Mouse (Mus musculus) forebrain, postnatal 0 days (tissue): ENCODE measurements around the gene Farp1. TPM values are rescaled to one million over a fixed set of nuclear protein-coding genes. Genes with fewer than 3 reads are reported as not detected.

Source experiments
- ATAC-seq: fragments of 200-750 bp; cut with Nextera tagmentation; 2 replicates; pipeline ENCODE4 v1.8.0; 2017; ENCODE audit warnings: mild to moderate bottlenecking, moderate library complexity
- DNase-seq: peaks from one replicate; pipeline ENCODE4 v3.0.0-alpha.2; 2015
- H3K27ac ChIP-seq: fragments of 300-500 bp; sonication (generic); 2 replicates; pipeline ENCODE4 v1.5.1; 2014; ENCODE audit warnings: low read depth, mild to moderate bottlenecking, antibody characterized with exemption, low read length, moderate library complexity, mixed read lengths
- H3K27me3 ChIP-seq: fragments of 300-500 bp; sonication (generic); 2 replicates; pipeline ENCODE4 v1.6.1; 2014; ENCODE audit warnings: mild to moderate bottlenecking, low read length, mixed read lengths; ENCODE audit not compliant: insufficient read depth
- H3K36me3 ChIP-seq: fragments of 300-500 bp; sonication (generic); 2 replicates; pipeline ENCODE4 v1.6.1; 2014; ENCODE audit warnings: mild to moderate bottlenecking, moderate library complexity; ENCODE audit not compliant: insufficient read depth
- H3K4me1 ChIP-seq: fragments of 300-500 bp; sonication (generic); 2 replicates; pipeline ENCODE4 v1.6.1; 2014; ENCODE audit warnings: antibody characterized with exemption; ENCODE audit not compliant: insufficient read depth
- H3K4me2 ChIP-seq: fragments of 300-500 bp; sonication (generic); 2 replicates; pipeline ENCODE4 v1.6.1; 2014; ENCODE audit warnings: low read depth, mild to moderate bottlenecking, moderate library complexity
- H3K4me3 ChIP-seq: fragments of 300-500 bp; sonication (generic); 2 replicates; pipeline ENCODE4 v1.5.1; 2014; ENCODE audit warnings: low read depth, low read length, mixed read lengths
- H3K9ac ChIP-seq: fragments of 300-500 bp; sonication (generic); 2 replicates; pipeline ENCODE4 v1.6.1; 2014; ENCODE audit warnings: mild to moderate bottlenecking
- H3K9me3 ChIP-seq: fragments of 300-500 bp; sonication (generic); 2 replicates; pipeline ENCODE4 v1.6.1; 2016; ENCODE audit warnings: low read length
- CTCF ChIP-seq: sonication (generic); IDR thresholded peaks from 2 replicates; pipeline ENCODE4 v1.5.1; 2016; ENCODE audit warnings: antibody characterized with exemption, control low read depth, low read depth
- WGBS: fragments of 180-500 bp; shearing (Covaris S2); extraction: QIAGEN DNeasy Blood & Tissue Kit; methylation state at CpG from one replicate; pipeline ENCODE4 v1.1.7; 2014; 5-methylcytosine and 5-hydroxymethylcytosine counted together
- polyA plus RNA-seq: library from polyadenylated mRNA; unstranded; fragments of >200 nt; fragmentation: Nextera tagmentation; extraction: Ambion mirVana; gene quantifications from 2 replicates; pipeline ENCODE4 v1.2.1, GENCODE M21; 2015
- total RNA-seq: library from RNA; depleted of rRNA; stranded (reverse); fragments of >200 nt; gene quantifications from 2 replicates; pipeline ENCODE4 v1.2.3, GENCODE M21; 2014

Farp1 gene
- total and polyA plus RNA-seq, 2 experiments from 2014 or later, result 48.3 to 120 TPM

DNA sequence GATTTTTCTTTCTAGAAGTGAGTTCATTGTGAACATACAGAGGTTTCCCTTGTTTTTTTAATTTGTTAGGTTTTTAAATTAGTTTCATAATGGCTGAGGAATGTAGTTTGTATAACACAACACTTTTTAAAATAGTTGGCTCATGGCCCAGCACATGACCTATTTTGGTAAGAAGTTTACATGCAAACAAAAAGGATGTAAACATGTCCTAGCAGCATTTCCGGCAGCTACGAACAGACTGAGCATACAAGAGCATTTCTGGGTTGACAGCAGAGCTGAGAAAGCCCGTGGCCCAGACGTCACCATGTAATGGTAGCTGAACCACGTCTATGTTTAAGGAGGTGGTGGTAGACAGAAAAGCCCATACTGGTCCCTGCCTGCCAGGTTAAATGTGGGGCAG is 180.8 kb downstream of the Farp1 start:
- DNase-seq (no peak), ATAC-seq (no peak)
- TF ChIP-seq CTCF, result no peak
- H3K27me3 ChIP-seq, result no peaks in the 10 kb centered on the region
- WGBS, result 43% methylated on average over 5 of the region's 5 CpGs
- H3K4me2 ChIP-seq, result no peak overlapping the region
- H3K27ac ChIP-seq, result no peak overlapping the region
- H3K9ac ChIP-seq, result no peak overlapping the region
- H3K4me3 ChIP-seq, result no peak overlapping the region
- peaks cover 5% of the 10 kb centered on the region; the same call in 1 of the 2 replicates for H3K36me3 ChIP-seq
- H3K9me3 ChIP-seq, result no peaks in the 10 kb centered on the region
- no peaks in the 10 kb centered on the region for H3K4me1 ChIP-seq

DNA sequence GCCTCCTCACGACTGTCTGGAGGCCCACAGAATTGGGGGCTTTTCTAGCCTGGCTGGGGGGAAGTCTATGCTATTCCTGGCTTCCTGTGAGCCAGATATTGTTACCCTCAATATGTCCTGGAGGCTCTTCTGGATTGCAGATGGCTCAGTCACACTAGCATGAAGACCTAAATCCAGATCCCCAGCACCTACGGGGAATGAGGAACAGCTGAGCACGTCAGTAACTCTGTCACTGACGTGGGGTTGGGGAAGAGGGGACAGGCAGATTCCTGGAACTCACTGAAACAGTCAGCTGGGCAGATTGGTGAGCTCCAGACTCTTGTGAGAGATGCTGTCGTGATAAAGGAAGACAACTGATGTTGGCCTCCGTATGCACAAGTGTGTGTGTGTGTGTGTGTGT is 181.7 kb downstream of the Farp1 start:
- Histone ChIP-seq H3K27ac (no peak overlapping the region), H3K9me3 (no peaks in the 10 kb centered on the region), H3K36me3 (peaks cover 5% of the 10 kb centered on the region; the same call in 1 of the 2 replicates), H3K27me3 (no peaks in the 10 kb centered on the region), H3K9ac (no peak overlapping the region), H3K4me3 (no peak overlapping the region), H3K4me2 (no peak overlapping the region), H3K4me1 (no peaks in the 10 kb centered on the region)
- no peak for TF ChIP-seq CTCF
- DNase-seq, result no peak
- WGBS, result 53% methylated on average over 6 of the region's 6 CpGs
- ATAC-seq, result no peak

DNA sequence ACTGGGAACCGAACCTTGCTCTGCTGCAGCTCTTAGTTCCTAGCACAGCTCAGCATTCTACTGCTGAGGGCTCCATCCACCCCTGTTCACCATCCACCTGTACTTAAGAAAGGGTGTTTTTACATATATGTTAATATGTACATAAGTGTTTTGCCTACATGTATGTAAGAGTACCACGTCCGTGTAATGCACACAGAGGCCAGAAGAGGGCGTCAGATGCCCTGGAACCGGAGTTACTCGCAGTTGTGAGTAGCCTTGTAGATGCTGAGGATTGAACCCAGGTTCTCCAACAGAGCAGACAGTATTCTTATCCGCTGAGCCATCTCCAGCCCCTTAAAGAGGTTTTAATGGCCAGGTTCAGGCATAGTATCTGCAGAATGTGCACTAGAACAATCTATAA is 183.6 kb downstream of the Farp1 start:
- H3K4me3 ChIP-seq, result no peak overlapping the region
- 77% methylated on average over 7 of the region's 7 CpGs for WGBS
- H3K27me3 ChIP-seq, result no peaks in the 10 kb centered on the region

DNA sequence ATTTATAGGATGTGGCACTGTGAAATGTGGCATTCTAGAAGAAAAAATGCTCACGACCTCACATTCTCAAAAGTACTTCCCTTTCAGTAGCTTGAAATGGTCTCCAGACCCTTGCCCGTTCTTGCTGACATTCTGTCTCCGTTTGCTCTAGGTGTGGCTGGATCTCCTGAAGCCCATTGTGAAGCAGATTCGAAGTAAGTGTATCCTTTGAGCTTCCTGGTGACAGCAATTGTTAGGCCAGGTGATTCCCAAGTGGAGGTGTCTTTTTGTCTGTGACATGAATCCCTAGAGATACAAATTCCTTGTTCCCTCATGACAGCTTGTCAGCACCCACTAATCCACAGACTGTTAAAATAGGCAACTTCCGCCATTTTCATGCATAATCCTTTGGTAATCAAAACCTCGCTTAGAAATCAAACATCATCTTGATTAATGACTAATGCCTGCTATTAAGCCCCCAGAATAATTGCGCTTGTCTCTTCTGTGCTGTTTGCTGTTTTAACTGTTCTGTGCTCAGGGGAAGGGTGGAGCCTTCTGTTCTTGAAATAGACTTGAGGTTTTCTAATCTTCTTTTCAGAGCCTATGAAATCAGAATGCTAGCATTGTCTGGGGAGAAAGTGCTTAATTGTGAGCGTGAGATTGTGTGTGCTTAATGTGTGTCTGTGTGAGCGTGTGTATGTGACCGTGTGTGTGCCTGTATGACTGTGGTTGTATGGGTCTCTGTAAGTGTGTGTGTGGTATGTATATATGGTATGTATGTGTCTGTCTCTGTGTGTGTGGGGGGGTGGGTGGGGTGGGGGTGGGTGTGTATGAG is 184.4 kb downstream of the Farp1 start:
- Histone ChIP-seq H3K4me1 (no peaks in the 10 kb centered on the region), H3K4me3 (no peak overlapping the region), H3K27ac (peak overlapping the region; percentile 70), H3K9me3 (no peaks in the 10 kb centered on the region), H3K9ac (no peak overlapping the region), H3K27me3 (no peaks in the 10 kb centered on the region), H3K4me2 (no peak overlapping the region), H3K36me3 (peaks cover 15% of the 10 kb centered on the region)
- TF ChIP-seq CTCF, result no peak
- DNase-seq, result peak; percentile 54
- 60% methylated on average over 10 of the region's 10 CpGs for WGBS
- ATAC-seq, result peak; percentile 91

More for the DNA sequence above, 183.6 kb downstream of the Farp1 start:
- H3K27ac ChIP-seq, result peak overlapping the region; percentile 70
- H3K4me1 ChIP-seq, result no peaks in the 10 kb centered on the region
- DNase-seq, result no peak
- no peak overlapping the region for H3K9ac ChIP-seq
- ATAC-seq, result no peak
- peaks cover 11% of the 10 kb centered on the region for H3K36me3 ChIP-seq
- no peak overlapping the region for H3K4me2 ChIP-seq
- TF ChIP-seq CTCF, result peak; percentile 41; the same call in 1 of the 2 replicates
- no peaks in the 10 kb centered on the region for H3K9me3 ChIP-seq

DNA sequence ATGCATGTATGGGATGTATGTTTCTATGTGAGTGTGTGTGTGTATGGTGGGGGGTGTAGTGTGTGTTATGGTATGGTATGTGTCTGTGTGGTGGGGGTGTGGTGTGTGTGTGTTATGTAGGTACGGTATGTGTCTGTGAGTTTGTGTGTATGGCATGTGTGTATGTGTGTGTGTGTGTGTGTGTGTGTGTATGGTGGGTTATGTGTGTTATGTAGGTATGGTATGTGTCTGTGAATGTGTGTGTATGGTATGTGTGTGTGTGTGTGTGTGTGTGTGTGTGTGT is 185.0 kb downstream of the Farp1 start:
- ATAC-seq (peak; percentile 15), DNase-seq (no peak)
- H3K9me3 ChIP-seq, result no peaks in the 10 kb centered on the region
- peak overlapping the region; percentile 70 for H3K27ac ChIP-seq
- no peak for TF ChIP-seq CTCF
- H3K9ac ChIP-seq, result no peak overlapping the region
- WGBS, result 96% methylated on average over 1 of the region's 1 CpGs
- H3K27me3 ChIP-seq, result no peaks in the 10 kb centered on the region
- H3K36me3 ChIP-seq, result peaks cover 20% of the 10 kb centered on the region
- no peaks in the 10 kb centered on the region for H3K4me1 ChIP-seq
- H3K4me2 ChIP-seq, result no peak overlapping the region
- no peak overlapping the region for H3K4me3 ChIP-seq

DNA sequence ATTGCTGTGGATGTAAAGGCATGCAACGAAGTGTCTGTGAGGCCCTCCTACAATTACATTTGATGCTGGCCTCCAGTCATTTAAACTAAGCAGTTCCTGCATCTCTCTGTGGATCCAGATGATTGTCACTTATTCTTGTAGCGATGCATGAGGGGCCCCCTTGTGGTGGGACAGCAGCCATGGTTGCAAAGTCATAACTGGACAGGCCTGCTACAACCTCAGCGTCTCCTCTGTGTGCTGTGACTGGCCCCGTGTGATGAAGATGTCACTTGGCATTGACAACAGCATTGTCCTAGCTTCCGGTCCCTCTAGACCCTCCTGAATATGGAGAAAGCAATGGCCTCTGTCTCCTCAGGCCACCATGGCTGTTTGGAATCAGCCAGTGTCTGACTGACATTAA is 185.7 kb downstream of the Farp1 start:
- 72% methylated on average over 5 of the region's 5 CpGs for WGBS
- ATAC-seq (no peak), DNase-seq (peak; percentile 57)
- H3K4me2 ChIP-seq, result no peak overlapping the region
- H3K36me3 ChIP-seq, result peaks cover 21% of the 10 kb centered on the region
- H3K27me3 ChIP-seq, result no peaks in the 10 kb centered on the region
- H3K4me3 ChIP-seq, result no peak overlapping the region
- no peaks in the 10 kb centered on the region for H3K9me3 ChIP-seq
- H3K4me1 ChIP-seq, result 0 out of 2 replicates have a peak, but pooled peaks cover 1% of the 10 kb centered on the region
- no peak overlapping the region for H3K9ac ChIP-seq
- peak; percentile 73 for TF ChIP-seq CTCF
- peak overlapping the region; percentile 70 for H3K27ac ChIP-seq

DNA sequence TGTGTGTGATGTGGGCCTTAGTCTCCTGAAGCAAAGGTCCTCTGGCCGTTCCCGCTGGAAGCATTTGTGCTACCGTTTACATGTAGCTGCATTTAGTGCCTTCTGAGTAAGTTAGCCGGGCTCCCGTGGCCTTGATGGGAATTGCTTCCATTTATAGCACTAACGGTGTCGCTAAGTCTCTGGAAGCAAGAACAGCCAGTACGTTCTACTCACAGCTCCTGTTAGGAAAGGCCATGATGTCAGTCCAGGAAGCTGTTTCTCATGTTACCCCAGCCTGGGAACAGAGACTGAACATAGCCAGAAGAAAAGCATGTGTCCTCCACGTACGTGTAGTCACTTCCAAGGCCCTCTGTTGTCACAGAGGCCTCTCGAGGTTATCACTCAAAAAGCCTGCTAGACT is 190.8 kb downstream of the Farp1 start:
- H3K27ac ChIP-seq, result 0 out of 2 replicates have a peak overlapping the region, but pooled peaks have one; percentile 35

More for the DNA sequence above, 190.8 kb downstream of the Farp1 start:
- ATAC-seq (0 out of 2 replicates have a peak, but pooled peaks have one; percentile 18), DNase-seq (no peak)
- WGBS, result 62% methylated on average over 11 of the region's 11 CpGs
- no peak overlapping the region for H3K4me2 ChIP-seq
- peaks cover 22% of the 10 kb centered on the region for H3K36me3 ChIP-seq
- 0 out of 2 replicates have a peak, but pooled peaks cover 3% of the 10 kb centered on the region for H3K4me1 ChIP-seq
- no peak overlapping the region for H3K9ac ChIP-seq
- no peaks in the 10 kb centered on the region for H3K27me3 ChIP-seq
- H3K4me3 ChIP-seq, result no peak overlapping the region
- H3K9me3 ChIP-seq, result no peaks in the 10 kb centered on the region
- TF ChIP-seq CTCF, result no peak
